Mouse (Mus musculus) neural tube, embryonic 14.5 days (tissue): Measurements from ENCODE around the gene Pde10a. TPM values are rescaled to one million over a fixed set of nuclear protein-coding genes. Genes with fewer than 3 reads are reported as not detected.

Source experiments
- ATAC-seq: fragments of 200-750 bp; cut with Nextera tagmentation; 2 replicates; pipeline ENCODE4 v1.8.0; 2017; ENCODE audit warnings: low read depth, mild to moderate bottlenecking, moderate TSS enrichment, moderate library complexity
- H3K27ac ChIP-seq: fragments of 300-500 bp; sonication (generic); 2 replicates; pipeline ENCODE4 v1.5.1; 2014; ENCODE audit warnings: low read depth, mild to moderate bottlenecking, control low read depth, low read length, moderate library complexity, mixed read lengths
- H3K27me3 ChIP-seq: fragments of 300-500 bp; sonication (generic); 2 replicates; pipeline ENCODE4 v1.6.1; 2014; ENCODE audit warnings: low read length; ENCODE audit not compliant: control insufficient read depth, insufficient read depth
- H3K36me3 ChIP-seq: fragments of 300-500 bp; sonication (generic); 2 replicates; pipeline ENCODE4 v1.6.1; 2014; ENCODE audit warnings: low read length, mixed read lengths; ENCODE audit not compliant: control insufficient read depth, insufficient read depth
- H3K4me1 ChIP-seq: fragments of 300-500 bp; sonication (generic); 2 replicates; pipeline ENCODE4 v1.6.1; 2014; ENCODE audit warnings: low read length; ENCODE audit not compliant: control insufficient read depth, insufficient read depth
- H3K4me2 ChIP-seq: fragments of 300-500 bp; sonication (generic); 2 replicates; pipeline ENCODE4 v1.6.1; 2014; ENCODE audit warnings: mild to moderate bottlenecking, low read depth, low read length, control low read depth
- H3K4me3 ChIP-seq: fragments of 300-500 bp; sonication (generic); 2 replicates; pipeline ENCODE4 v1.5.1; 2014; ENCODE audit warnings: low read depth, low read length, control low read depth, mixed read lengths
- H3K9ac ChIP-seq: fragments of 300-500 bp; sonication (generic); replicated peaks from 2 replicates; pipeline ENCODE4 v1.6.1; 2014; ENCODE audit warnings: low read depth, mild to moderate bottlenecking, control low read depth, low read length, mixed read lengths
- H3K9me3 ChIP-seq: fragments of 300-500 bp; sonication (generic); 2 replicates; pipeline ENCODE4 v1.6.1; 2016; ENCODE audit warnings: low read length; ENCODE audit not compliant: control insufficient read depth
- WGBS: fragments of 180-500 bp; shearing (Covaris S2); extraction: QIAGEN DNeasy Blood & Tissue Kit; methylation state at CpG from one replicate; pipeline ENCODE4 v1.1.7; 2014; 5-methylcytosine and 5-hydroxymethylcytosine counted together
- polyA plus RNA-seq: library from polyadenylated mRNA; unstranded; fragments of >200 nt; fragmentation: Nextera tagmentation; extraction: Ambion mirVana; gene quantifications from 2 replicates; pipeline ENCODE4 v1.2.1, GENCODE M21; 2014

Gene Pde10a
- polyA plus RNA-seq, 1 experiment from 2014 or later: 16.2 TPM

GRCm38 (mm10) chr17:8581579-8581978 lies 56.4 kb downstream of the Pde10a start:
- H3K9me3 ChIP-seq: no peaks in the 10 kb centered on the region
- ATAC-seq: no peak
- no peaks in the 10 kb centered on the region for H3K27me3 ChIP-seq
- H3K4me1 ChIP-seq: no peaks in the 10 kb centered on the region
- no peak overlapping the region for H3K4me3 ChIP-seq
- H3K4me2 ChIP-seq: no peak overlapping the region
- no peak overlapping the region for H3K27ac ChIP-seq
- no peaks in the 10 kb centered on the region for H3K36me3 ChIP-seq
- no peak overlapping the region for H3K9ac ChIP-seq
- 68% methylated on average over 8 of the region's 8 CpGs for WGBS

GRCm38 (mm10) chr17:8592427-8593277 lies 67.5 kb downstream of the Pde10a start:
- Histone ChIP-seq H3K4me3 (no peak overlapping the region), H3K36me3 (no peaks in the 10 kb centered on the region), H3K9ac (no peak overlapping the region), H3K27ac (no peak overlapping the region), H3K4me1 (no peaks in the 10 kb centered on the region), H3K9me3 (no peaks in the 10 kb centered on the region), H3K27me3 (no peaks in the 10 kb centered on the region), H3K4me2 (peak overlapping the region; percentile 28)
- peak; percentile 78; the same call in 1 of the 2 replicates for ATAC-seq
- WGBS: 18% methylated on average over 22 of the region's 22 CpGs

- no peak overlapping the region for H3K27ac ChIP-seq
- H3K9ac ChIP-seq: no peak overlapping the region
- no peaks in the 10 kb centered on the region for H3K4me1 ChIP-seq
- WGBS: 7% methylated on average over 7 of the region's 7 CpGs
- no peaks in the 10 kb centered on the region for H3K9me3 ChIP-seq
- no peaks in the 10 kb centered on the region for H3K36me3 ChIP-seq
- ATAC-seq: peak; percentile 79
- H3K4me2 ChIP-seq: no peak overlapping the region
- no peak overlapping the region for H3K4me3 ChIP-seq
- H3K27me3 ChIP-seq: no peaks in the 10 kb centered on the region
Measured at GRCm38 (mm10) chr17:8597790-8598189, 72.6 kb downstream of the Pde10a start.

GRCm38 (mm10) chr17:8602976-8603375 lies 77.8 kb downstream of the Pde10a start:
- 94% methylated on average over 3 of the region's 3 CpGs for WGBS
- Histone ChIP-seq H3K4me1 (no peaks in the 10 kb centered on the region), H3K36me3 (no peaks in the 10 kb centered on the region), H3K27me3 (no peaks in the 10 kb centered on the region), H3K9ac (no peak overlapping the region), H3K4me2 (no peak overlapping the region), H3K4me3 (no peak overlapping the region), H3K27ac (no peak overlapping the region), H3K9me3 (no peaks in the 10 kb centered on the region)
- no peak for ATAC-seq

- 91% methylated on average over 5 of the region's 5 CpGs for WGBS
Measured at GRCm38 (mm10) chr17:8605921-8606320, 80.7 kb downstream of the Pde10a start.

GRCm38 (mm10) chr17:8606695-8607094 lies 81.5 kb downstream of the Pde10a start:
- Histone ChIP-seq H3K9ac (no peak overlapping the region), H3K4me2 (no peak overlapping the region), H3K27me3 (no peaks in the 10 kb centered on the region), H3K9me3 (no peaks in the 10 kb centered on the region), H3K4me1 (no peaks in the 10 kb centered on the region), H3K4me3 (no peak overlapping the region), H3K36me3 (no peaks in the 10 kb centered on the region), H3K27ac (no peak overlapping the region)
- ATAC-seq: no peak
- 82% methylated on average over 3 of the region's 3 CpGs for WGBS

More at GRCm38 (mm10) chr17:8605921-8606320, 80.7 kb downstream of the Pde10a start:
- Histone ChIP-seq H3K4me1 (no peaks in the 10 kb centered on the region), H3K4me2 (no peak overlapping the region), H3K9ac (no peak overlapping the region), H3K9me3 (no peaks in the 10 kb centered on the region), H3K27ac (no peak overlapping the region), H3K27me3 (no peaks in the 10 kb centered on the region), H3K4me3 (no peak overlapping the region), H3K36me3 (no peaks in the 10 kb centered on the region)
- ATAC-seq: no peak

- H3K4me3 ChIP-seq: no peak overlapping the region
- 87% methylated on average over 4 of the region's 4 CpGs for WGBS
- no peaks in the 10 kb centered on the region for H3K4me1 ChIP-seq
- H3K27ac ChIP-seq: no peak overlapping the region
- H3K4me2 ChIP-seq: no peak overlapping the region
- no peak for ATAC-seq
- no peaks in the 10 kb centered on the region for H3K27me3 ChIP-seq
- no peak overlapping the region for H3K9ac ChIP-seq
- no peaks in the 10 kb centered on the region for H3K9me3 ChIP-seq
- no peaks in the 10 kb centered on the region for H3K36me3 ChIP-seq
Measured at GRCm38 (mm10) chr17:8611916-8612315, 86.7 kb downstream of the Pde10a start.

GRCm38 (mm10) chr17:8613882-8614551 lies 88.8 kb downstream of the Pde10a start:
- 38% methylated on average over 7 of the region's 7 CpGs for WGBS
- H3K27ac ChIP-seq: no peak overlapping the region
- no peaks in the 10 kb centered on the region for H3K27me3 ChIP-seq
- no peak overlapping the region for H3K4me3 ChIP-seq
- no peaks in the 10 kb centered on the region for H3K36me3 ChIP-seq
- H3K9me3 ChIP-seq: no peaks in the 10 kb centered on the region
- no peak overlapping the region for H3K4me2 ChIP-seq
- no peak overlapping the region for H3K9ac ChIP-seq
- peak; percentile 68; the same call in 1 of the 2 replicates for ATAC-seq
- no peaks in the 10 kb centered on the region for H3K4me1 ChIP-seq

GRCm38 (mm10) chr17:8620346-8620745 lies 95.2 kb downstream of the Pde10a start:
- Histone ChIP-seq H3K36me3 (no peaks in the 10 kb centered on the region), H3K27me3 (no peaks in the 10 kb centered on the region), H3K27ac (no peak overlapping the region), H3K4me1 (peaks cover 3% of the 10 kb centered on the region; the same call in 1 of the 2 replicates), H3K4me2 (no peak overlapping the region), H3K9me3 (no peaks in the 10 kb centered on the region), H3K4me3 (no peak overlapping the region), H3K9ac (no peak overlapping the region)
- no peak for ATAC-seq
- 38% methylated on average over 5 of the region's 5 CpGs for WGBS
